Mouse (Mus musculus) heart, embryonic 13.5 days (tissue): Measurements from ENCODE around the gene Amz2. TPM values are rescaled to one million over a fixed set of nuclear protein-coding genes. Genes with fewer than 3 reads are reported as not detected.

Experiments
- ATAC-seq: fragments of 200-750 bp; cut with Nextera tagmentation; 2 replicates; pipeline ENCODE4 v1.8.0; 2017; ENCODE audit warnings: moderate TSS enrichment; ENCODE audit not compliant: insufficient number of reproducible peaks, low FRiP score, low TSS enrichment; ENCODE audit errors: extremely low read depth
- H3K27ac ChIP-seq: fragments of 300-500 bp; sonication (generic); replicated peaks from 2 replicates; pipeline ENCODE4 v1.5.1; 2015; ENCODE audit warnings: moderate library complexity, mild to moderate bottlenecking, inconsistent platforms
- H3K27me3 ChIP-seq: fragments of 300-500 bp; sonication (generic); replicated peaks from 2 replicates; pipeline ENCODE4 v1.6.1; 2015; ENCODE audit warnings: mild to moderate bottlenecking, inconsistent platforms
- H3K36me3 ChIP-seq: fragments of 300-500 bp; sonication (generic); 2 replicates; pipeline ENCODE4 v1.6.1; 2015; ENCODE audit warnings: mild to moderate bottlenecking, inconsistent platforms
- H3K4me1 ChIP-seq: fragments of 300-500 bp; sonication (generic); 2 replicates; pipeline ENCODE4 v1.6.1; 2015; ENCODE audit warnings: inconsistent platforms
- H3K4me2 ChIP-seq: fragments of 300-500 bp; sonication (generic); 2 replicates; pipeline ENCODE4 v1.6.1; 2015; ENCODE audit warnings: inconsistent platforms, mild to moderate bottlenecking, moderate library complexity
- H3K4me3 ChIP-seq: fragments of 300-500 bp; sonication (generic); 2 replicates; pipeline ENCODE4 v1.5.1; 2015; ENCODE audit warnings: moderate library complexity, mild to moderate bottlenecking, inconsistent platforms
- H3K9ac ChIP-seq: fragments of 300-500 bp; sonication (generic); 2 replicates; pipeline ENCODE4 v1.6.1; 2015; ENCODE audit warnings: inconsistent platforms, mild to moderate bottlenecking, moderate library complexity
- H3K9me3 ChIP-seq: fragments of 300-500 bp; sonication (generic); 2 replicates; pipeline ENCODE4 v1.6.1; 2016; ENCODE audit warnings: inconsistent platforms
- WGBS: fragments of 180-500 bp; shearing (Covaris S2); methylation state at CpG from one replicate; pipeline ENCODE4 v1.1.7; 2015; ENCODE audit warnings: mixed read lengths; 5-methylcytosine and 5-hydroxymethylcytosine counted together
- polyA plus RNA-seq: library from polyadenylated mRNA; unstranded; fragments of >200 nt; fragmentation: Nextera tagmentation; extraction: Ambion mirVana; gene quantifications from 2 replicates; pipeline ENCODE4 v1.2.1, GENCODE M21; 2015

Amz2 gene
- polyA plus RNA-seq, 1 experiment from 2014 or later: 33.4 TPM

DNA sequence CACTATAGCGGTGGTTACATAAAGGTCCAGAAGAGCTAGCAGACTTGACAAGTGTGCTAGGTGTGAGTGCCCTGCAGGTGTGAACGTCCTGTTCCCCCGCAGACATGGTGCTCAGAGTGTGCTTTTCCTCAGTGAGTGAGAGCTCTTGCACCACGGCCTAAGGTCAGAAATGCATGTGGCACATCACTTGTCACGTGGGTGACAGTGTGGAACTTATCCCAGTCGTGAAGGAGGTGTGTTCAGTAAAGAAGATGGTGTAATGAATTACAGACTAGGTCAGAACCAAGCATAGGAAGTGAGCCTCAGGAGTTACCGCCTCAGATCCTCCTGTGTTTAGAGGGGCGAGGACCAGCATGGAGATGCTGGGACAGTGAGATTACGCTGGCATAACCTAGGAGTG lies 30.5 kb upstream of the Amz2 start:
- peaks cover 24% of the 10 kb centered on the region for H3K4me1 ChIP-seq
- H3K9ac ChIP-seq: no peak overlapping the region
- H3K4me2 ChIP-seq: no peak overlapping the region
- H3K27ac ChIP-seq: no peak overlapping the region
- 83% methylated on average over 9 of the region's 9 CpGs for WGBS
- ATAC-seq: no peak
- H3K36me3 ChIP-seq: peaks cover 69% of the 10 kb centered on the region
- no peak overlapping the region for H3K4me3 ChIP-seq
- no peaks in the 10 kb centered on the region for H3K27me3 ChIP-seq
- H3K9me3 ChIP-seq: no peaks in the 10 kb centered on the region

DNA sequence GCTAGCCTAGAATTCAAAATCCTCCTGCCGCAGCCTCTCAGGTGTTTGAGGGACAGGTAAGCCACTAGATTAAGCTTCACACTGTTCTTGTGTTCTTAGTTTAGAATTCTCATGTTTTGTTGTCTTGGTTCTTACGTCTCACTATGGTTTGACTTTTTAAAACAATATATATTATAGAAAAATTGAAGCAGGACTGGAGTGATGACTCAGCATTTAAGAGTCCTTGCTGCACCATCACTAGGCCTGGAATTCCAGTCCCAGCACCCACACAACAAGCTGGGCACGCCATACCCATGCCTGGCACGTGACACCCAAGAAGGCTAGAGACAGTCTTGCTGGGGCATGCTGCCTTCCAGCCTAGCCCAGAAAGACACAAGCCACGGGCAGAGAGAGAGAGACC lies 19.3 kb upstream of the Amz2 start:
- no peak overlapping the region for H3K4me2 ChIP-seq
- H3K4me3 ChIP-seq: no peak overlapping the region
- no peaks in the 10 kb centered on the region for H3K27me3 ChIP-seq
- no peak overlapping the region for H3K27ac ChIP-seq
- no peak for ATAC-seq
- H3K4me1 ChIP-seq: 0 out of 2 replicates have a peak, but pooled peaks cover 2% of the 10 kb centered on the region
- H3K9ac ChIP-seq: no peak overlapping the region
- H3K9me3 ChIP-seq: no peaks in the 10 kb centered on the region
- 80% methylated on average over 5 of the region's 5 CpGs for WGBS
- peaks cover under 1% of the 10 kb centered on the region; the same call in 1 of the 2 replicates for H3K36me3 ChIP-seq

DNA sequence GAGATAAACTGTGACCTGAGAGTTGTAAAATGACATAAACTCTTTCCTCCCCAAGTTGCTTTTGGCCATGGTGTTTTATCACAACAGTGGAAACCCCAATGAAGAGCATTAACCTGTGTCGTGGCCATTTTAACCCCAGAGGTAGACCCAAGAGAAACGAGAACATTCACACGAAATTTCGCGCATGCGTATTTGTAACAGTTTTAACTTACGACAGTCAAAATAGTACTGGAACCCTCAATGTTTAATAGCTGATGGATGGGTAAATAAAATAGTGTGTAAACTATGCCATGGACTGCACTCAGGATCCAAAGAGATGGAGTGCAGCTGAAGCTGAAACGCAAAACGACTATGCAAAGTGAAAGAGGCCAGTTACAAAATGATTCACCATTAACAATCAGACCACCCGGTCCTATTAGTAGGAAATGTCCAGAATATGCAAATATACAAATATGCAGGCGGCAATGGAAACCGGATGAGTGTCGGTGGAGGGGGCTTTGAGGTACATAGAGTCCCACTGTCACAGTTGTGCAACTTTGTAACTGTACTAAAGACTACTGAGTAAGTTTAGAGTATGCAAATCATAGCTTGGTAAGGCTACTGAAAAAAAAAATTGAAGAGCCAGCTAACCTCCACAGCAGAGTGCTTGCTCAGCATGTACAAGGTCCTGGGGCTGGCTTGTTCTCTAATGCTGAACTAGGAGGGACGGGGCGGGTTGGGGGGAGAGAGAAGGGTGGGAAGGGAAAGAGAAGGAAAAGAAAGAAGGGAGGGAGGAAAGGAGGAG lies 15.4 kb upstream of the Amz2 start:
- Histone ChIP-seq H3K4me2 (no peak overlapping the region), H3K36me3 (no peaks in the 10 kb centered on the region), H3K9me3 (peaks cover 5% of the 10 kb centered on the region; the same call in 1 of the 2 replicates), H3K9ac (no peak overlapping the region), H3K4me3 (no peak overlapping the region), H3K4me1 (no peaks in the 10 kb centered on the region), H3K27ac (no peak overlapping the region), H3K27me3 (no peaks in the 10 kb centered on the region)
- ATAC-seq: no peak
- WGBS: 86% methylated on average over 15 of the region's 15 CpGs

- Histone ChIP-seq H3K27me3 (no peaks in the 10 kb centered on the region), H3K4me3 (no peak within 1 kb of the TSS), H3K4me1 (no peaks in the 10 kb centered on the region), H3K27ac (no peak within 1 kb of the TSS), H3K36me3 (no peaks in the 10 kb centered on the region), H3K9me3 (peaks cover 5% of the 10 kb centered on the region; the same call in 1 of the 2 replicates), H3K4me2 (no peak within 1 kb of the TSS), H3K9ac (no peak within 1 kb of the TSS)
- ATAC-seq: no peak
- WGBS: 60% methylated on average over 6 of the region's 6 CpGs
These were observed 12.1 kb upstream of the Amz2 start, which contains the start of gene 9930022D16Rik for GRCm38 (mm10) chr11:109413617-109414016. Gene 9930022D16Rik, plus strand, starts transcription at chr11:109413917.

DNA sequence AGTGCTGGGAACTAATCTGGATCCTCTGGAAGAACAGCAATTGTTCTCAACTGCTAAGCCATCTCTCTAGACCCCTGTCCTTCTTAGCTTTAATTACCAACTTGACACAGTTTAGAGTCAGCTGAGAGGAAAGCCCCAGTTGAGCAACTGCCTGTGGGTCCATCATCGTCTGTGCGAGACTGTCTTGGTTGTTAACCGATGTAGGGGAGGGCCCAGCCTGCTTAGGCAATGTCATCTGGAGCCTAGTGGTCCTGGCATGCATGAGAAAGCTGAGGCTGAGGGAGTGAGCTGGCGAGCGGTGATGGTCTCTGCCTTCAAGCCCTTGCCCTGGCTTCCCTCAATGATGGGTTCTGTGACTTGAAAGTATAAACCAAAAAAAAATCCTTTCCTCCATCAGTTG lies 10.9 kb upstream of the Amz2 start:
- Histone ChIP-seq H3K4me1 (no peaks in the 10 kb centered on the region), H3K4me3 (no peak overlapping the region), H3K27ac (no peak overlapping the region), H3K4me2 (no peak overlapping the region), H3K9ac (no peak overlapping the region), H3K27me3 (peaks cover 3% of the 10 kb centered on the region), H3K36me3 (no peaks in the 10 kb centered on the region), H3K9me3 (peaks cover 5% of the 10 kb centered on the region; the same call in 1 of the 2 replicates)
- 88% methylated on average over 5 of the region's 5 CpGs for WGBS
- ATAC-seq: no peak

DNA sequence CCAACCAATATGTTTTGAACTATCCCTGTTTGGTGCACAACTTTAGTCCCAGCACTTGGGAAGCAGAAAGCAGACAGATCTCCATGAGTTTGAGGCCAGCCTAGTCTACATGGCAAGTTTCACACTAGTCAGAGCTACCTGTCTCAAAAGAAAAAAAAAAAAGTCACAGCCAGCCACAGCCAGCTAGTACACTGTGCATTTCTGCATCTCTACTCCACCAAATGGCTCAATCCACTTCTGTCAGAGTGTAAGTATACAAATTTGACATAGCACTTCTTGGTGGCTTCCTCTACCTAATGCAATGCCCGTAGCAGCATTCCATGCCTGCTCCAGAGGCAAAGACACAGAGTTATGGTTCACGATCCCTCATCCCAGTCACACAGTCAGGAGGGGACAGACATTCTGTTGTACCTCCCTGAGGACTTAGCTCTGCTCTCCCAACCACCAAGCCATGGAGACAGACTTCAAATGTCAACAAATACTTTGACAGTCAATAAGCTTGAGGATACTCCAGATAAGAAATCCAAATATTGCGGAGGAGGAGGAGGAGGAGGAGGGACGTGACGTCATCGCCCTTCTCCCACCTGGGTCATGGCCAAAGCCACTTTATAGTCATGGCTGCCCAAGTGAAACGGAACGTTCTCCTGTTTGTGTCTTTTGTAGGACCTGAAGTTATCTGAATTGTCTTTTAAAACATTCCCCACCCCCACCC lies 8.9 kb upstream of the Amz2 start:
- no peak overlapping the region for H3K27ac ChIP-seq
- no peak overlapping the region for H3K4me2 ChIP-seq
- H3K36me3 ChIP-seq: no peaks in the 10 kb centered on the region
- 63% methylated on average over 8 of the region's 8 CpGs for WGBS
- peaks cover 3% of the 10 kb centered on the region for H3K27me3 ChIP-seq
- H3K4me1 ChIP-seq: no peaks in the 10 kb centered on the region
- H3K9ac ChIP-seq: no peak overlapping the region
- no peak for ATAC-seq
- peaks cover 4% of the 10 kb centered on the region; the same call in 1 of the 2 replicates for H3K9me3 ChIP-seq
- H3K4me3 ChIP-seq: no peak overlapping the region

DNA sequence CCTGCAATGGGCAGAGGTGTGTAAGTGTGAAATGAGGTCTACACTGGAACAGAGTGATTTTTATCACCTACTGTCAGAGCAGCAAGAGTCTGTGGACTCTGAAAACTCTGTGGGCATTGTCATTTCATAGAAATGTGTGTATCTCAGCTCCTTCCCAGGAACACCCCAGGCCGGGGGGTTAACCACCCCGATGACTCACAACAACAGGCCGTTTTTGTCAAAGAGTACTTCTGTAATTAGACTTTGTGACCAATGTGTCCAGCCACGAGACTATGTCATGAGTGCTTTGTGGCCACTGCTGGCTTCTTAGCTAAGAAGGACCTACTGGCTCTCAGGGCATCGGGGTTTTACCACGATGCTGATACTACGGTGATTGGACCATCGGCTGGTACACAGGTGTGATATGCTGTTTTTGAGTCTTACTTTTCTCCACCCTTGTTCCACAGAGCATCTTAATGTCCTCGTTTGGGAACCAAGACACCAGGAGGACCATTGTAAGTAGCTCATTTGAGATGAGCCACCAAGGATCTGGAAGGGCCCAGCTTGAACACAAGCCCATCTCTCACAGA lies 8.2 kb upstream of the Amz2 start:
- Histone ChIP-seq H3K4me3 (no peak overlapping the region), H3K9ac (no peak overlapping the region), H3K4me2 (no peak overlapping the region), H3K27ac (no peak overlapping the region), H3K4me1 (no peaks in the 10 kb centered on the region), H3K9me3 (0 out of 2 replicates have a peak, but pooled peaks cover 6% of the 10 kb centered on the region), H3K36me3 (no peaks in the 10 kb centered on the region), H3K27me3 (peaks cover 3% of the 10 kb centered on the region)
- no peak for ATAC-seq
- 73% methylated on average over 9 of the region's 9 CpGs for WGBS

DNA sequence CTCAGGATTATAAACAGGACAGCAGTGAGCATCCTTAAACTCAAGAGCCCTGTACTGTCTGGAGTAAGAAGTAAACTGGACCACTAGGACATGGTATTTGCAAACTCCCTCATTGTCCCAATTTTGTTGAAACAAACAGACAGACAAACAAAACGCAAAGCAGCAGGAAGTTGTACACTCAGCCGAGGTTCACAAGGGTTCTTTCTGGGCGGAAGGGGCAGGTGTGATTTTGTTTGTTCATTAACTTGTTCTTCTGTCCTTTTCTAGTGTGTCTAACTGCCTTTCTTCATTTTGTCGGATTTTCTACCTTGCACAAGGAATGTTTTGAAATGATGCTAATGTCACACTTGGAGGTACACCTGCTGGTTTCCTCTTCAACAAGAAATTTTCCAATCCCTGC lies 6.3 kb upstream of the Amz2 start:
- no peak overlapping the region for H3K4me2 ChIP-seq
- 0 out of 2 replicates have a peak, but pooled peaks cover 6% of the 10 kb centered on the region for H3K9me3 ChIP-seq
- no peaks in the 10 kb centered on the region for H3K36me3 ChIP-seq
- H3K27ac ChIP-seq: no peak overlapping the region
- peaks cover 3% of the 10 kb centered on the region for H3K27me3 ChIP-seq
- H3K4me3 ChIP-seq: no peak overlapping the region
- no peaks in the 10 kb centered on the region for H3K4me1 ChIP-seq
- no peak overlapping the region for H3K9ac ChIP-seq
- WGBS: 56% methylated on average over 4 of the region's 4 CpGs
- ATAC-seq: no peak

DNA sequence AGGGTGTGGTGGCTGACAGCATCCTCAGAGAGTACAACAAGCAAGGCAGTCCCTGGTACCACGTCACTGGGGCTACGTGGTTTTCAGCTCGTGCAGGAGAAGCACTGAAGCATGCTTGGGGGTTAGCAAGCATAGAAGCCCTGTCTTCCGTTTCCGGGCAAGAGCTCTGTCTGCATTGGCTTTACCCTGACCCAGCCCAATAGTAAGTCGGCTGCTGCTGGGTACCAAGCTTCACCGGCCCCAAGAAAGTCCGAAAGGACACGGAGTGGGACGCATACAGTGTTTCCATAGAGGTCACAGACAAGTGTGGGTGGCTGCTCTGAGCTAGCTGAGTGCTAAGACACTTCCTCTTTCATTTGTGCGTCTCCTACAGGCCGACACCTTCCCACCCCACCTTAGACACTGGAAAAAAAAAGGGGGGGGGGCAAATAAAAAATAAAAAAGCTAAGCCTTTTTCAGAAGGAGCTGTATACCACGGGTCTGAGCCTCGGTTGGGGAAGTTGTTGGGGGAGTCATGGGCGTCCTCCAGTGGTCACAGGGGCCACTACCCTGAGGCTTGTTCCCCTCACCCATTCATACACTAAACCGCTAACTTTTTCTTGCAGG lies 5.7 kb upstream of the Amz2 start:
- peak overlapping the region; percentile 52 for H3K4me2 ChIP-seq
- no peak overlapping the region for H3K4me3 ChIP-seq
- H3K4me1 ChIP-seq: no peaks in the 10 kb centered on the region
- no peak for ATAC-seq
- 42% methylated on average over 16 of the region's 16 CpGs for WGBS
- H3K27ac ChIP-seq: no peak overlapping the region
- H3K27me3 ChIP-seq: peaks cover 3% of the 10 kb centered on the region
- H3K36me3 ChIP-seq: no peaks in the 10 kb centered on the region
- H3K9me3 ChIP-seq: 0 out of 2 replicates have a peak, but pooled peaks cover 6% of the 10 kb centered on the region
- H3K9ac ChIP-seq: 0 out of 2 replicates have a peak overlapping the region, but pooled peaks have one; percentile 3

GRCm38 (mm10) chr11:109420567-109420962 lies 5.2 kb upstream of the Amz2 start:
- Histone ChIP-seq H3K4me3 (no peak overlapping the region), H3K36me3 (no peaks in the 10 kb centered on the region), H3K4me1 (no peaks in the 10 kb centered on the region), H3K9me3 (0 out of 2 replicates have a peak, but pooled peaks cover 6% of the 10 kb centered on the region), H3K27ac (no peak overlapping the region), H3K4me2 (no peak overlapping the region), H3K27me3 (peaks cover 3% of the 10 kb centered on the region), H3K9ac (no peak overlapping the region)
- no peak for ATAC-seq
- WGBS: 81% methylated on average over 14 of the region's 14 CpGs

DNA sequence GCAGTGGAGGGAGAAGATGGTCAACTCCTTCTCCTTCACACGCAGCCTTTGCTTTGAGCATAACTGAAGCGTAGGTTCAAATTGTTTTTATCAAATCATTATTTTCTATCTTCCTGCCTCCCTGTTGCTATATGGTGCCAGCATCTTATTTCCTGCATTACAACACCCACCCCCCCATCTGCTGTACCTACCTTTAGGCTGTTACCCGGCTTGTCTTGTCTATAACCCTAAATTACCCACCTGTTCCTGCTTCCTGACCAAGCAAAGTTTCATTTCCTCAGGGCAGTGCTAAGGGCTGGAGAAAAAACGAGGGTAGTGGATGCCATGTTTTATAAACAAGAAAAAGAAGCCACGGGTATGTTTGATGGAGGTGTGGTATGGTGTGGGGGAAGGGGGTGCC lies 4.5 kb upstream of the Amz2 start:
- H3K27me3 ChIP-seq: peaks cover 3% of the 10 kb centered on the region
- no peak overlapping the region for H3K27ac ChIP-seq
- no peak overlapping the region for H3K4me2 ChIP-seq
- no peak overlapping the region for H3K4me3 ChIP-seq
- 79% methylated on average over 5 of the region's 5 CpGs for WGBS
- no peaks in the 10 kb centered on the region for H3K4me1 ChIP-seq
- H3K36me3 ChIP-seq: no peaks in the 10 kb centered on the region
- H3K9me3 ChIP-seq: 0 out of 2 replicates have a peak, but pooled peaks cover 6% of the 10 kb centered on the region
- no peak overlapping the region for H3K9ac ChIP-seq
- ATAC-seq: no peak
